Mouse (Mus musculus): Measurements from ENCODE around the gene Ubxn2a. TPM values are rescaled to one million over a fixed set of nuclear protein-coding genes. Genes with fewer than 3 reads are reported as not detected.
"Not testable (repeated sequence)": the region's sequence is repeated elsewhere in the genome, so short reads cannot be mapped to it uniquely, and the experiment has no call there.

Ubxn2a gene
- total and polyA plus RNA-seq, 3 experiments, result 22.6 to 75.5 (median 58.3) TPM

DNA sequence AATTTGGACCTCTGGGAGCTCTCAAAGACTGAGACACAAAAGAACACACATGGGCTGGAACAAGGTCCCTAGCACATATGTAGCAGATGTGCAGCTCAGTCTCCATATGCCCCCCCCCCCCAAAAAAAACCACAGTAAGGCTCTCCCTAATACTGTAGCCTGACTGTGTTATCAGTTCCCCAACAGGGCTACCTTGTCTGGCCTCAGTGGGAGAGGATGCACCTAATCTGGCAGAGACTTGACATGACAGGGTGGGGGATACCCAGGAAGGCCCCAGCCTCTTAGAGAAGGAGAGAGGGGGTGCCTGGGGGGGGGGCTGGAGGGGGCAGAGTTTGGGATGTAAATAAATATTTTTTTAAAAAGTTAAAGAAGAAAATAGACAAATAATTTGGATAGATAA, 18.8 kb downstream of the Ubxn2a start:
- TF ChIP-seq GATA2 (IDR thresholded peaks at IDR 0.05; ENCODE audit: borderline replicate concordance, low read depth, low read length) (no peak), CTCF (IDR thresholded peaks at IDR 0.05; ENCODE audit: low read depth, low read length) (no peak), TAL1 (conservative IDR thresholded peaks at IDR 0.05; ENCODE audit: low read depth, low read length) (no peak), GATA1 (IDR thresholded peaks at IDR 0.05; ENCODE audit: borderline replicate concordance, low read length) (no peak), POLR2AphosphoS5 (IDR thresholded peaks at IDR 0.05; ENCODE audit: insufficient replicate concordance, low read depth, low read length) (no peak)
- Histone ChIP-seq H3K27me3 (ENCODE audit: insufficient read depth, low read length) (no peaks in the 10 kb centered on the region), H3K9me3 (replicated peaks) (no peaks in the 10 kb centered on the region), H3K36me3 (replicated peaks) (peaks cover 86% of the 10 kb centered on the region), H3K4me3 (ENCODE audit: low read depth, low read length) (no peak overlapping the region), H3K4me1 (ENCODE audit: insufficient read depth, low read depth, low read length) (peaks cover 4% of the 10 kb centered on the region; the same call in 1 of the 2 replicates)
- ATAC-seq (ENCODE audit: extremely low read depth, insufficient number of reproducible peaks, low FRiP score, poor library complexity, severe bottlenecking) (no peak), DNase-seq (ENCODE audit: low spot score) (no peak)

DNA sequence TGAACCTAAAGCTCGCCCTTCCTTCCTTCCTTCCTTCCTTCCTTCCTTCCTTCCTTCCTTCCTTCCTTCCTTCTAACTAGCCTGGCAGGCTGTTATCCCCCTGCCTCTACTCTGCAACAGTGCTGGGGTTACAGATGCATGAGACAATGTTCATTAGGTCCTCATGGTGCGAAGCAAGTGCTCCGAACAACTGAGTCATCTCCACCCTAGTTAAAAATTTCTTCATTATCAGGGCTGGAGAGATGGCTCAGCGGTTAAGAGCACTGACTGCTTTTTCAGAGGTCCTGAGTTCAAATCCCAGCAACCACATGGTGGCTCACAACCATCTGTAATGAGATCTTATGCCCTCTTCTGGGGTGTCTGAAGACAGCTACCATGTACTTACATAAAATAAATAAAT, 20.9 kb downstream of the Ubxn2a start:
- H3K9me3 ChIP-seq (replicated peaks); H3K4me3 ChIP-seq (ENCODE audit: low read depth, low read length); DNase-seq (ENCODE audit: low spot score); H3K27me3 ChIP-seq (ENCODE audit: insufficient read depth, low read length); H3K4me1 ChIP-seq (ENCODE audit: insufficient read depth, low read depth, low read length); ATAC-seq (ENCODE audit: extremely low read depth, insufficient number of reproducible peaks, low FRiP score, poor library complexity, severe bottlenecking): not testable (repeated sequence)
- H3K36me3 ChIP-seq (replicated peaks), result peaks cover 87% of the 10 kb centered on the region

- ATAC-seq (ENCODE audit: extremely low read depth, insufficient number of reproducible peaks, low FRiP score, poor library complexity, severe bottlenecking) (no peak), DNase-seq (ENCODE audit: low spot score) (no peak)
- TF ChIP-seq POLR2AphosphoS5 (IDR thresholded peaks at IDR 0.05; ENCODE audit: insufficient replicate concordance, low read depth, low read length), result no peak
- TF ChIP-seq TAL1 (conservative IDR thresholded peaks at IDR 0.05; ENCODE audit: low read depth, low read length), result no peak
- TF ChIP-seq CTCF (IDR thresholded peaks at IDR 0.05; ENCODE audit: low read depth, low read length), result no peak
- TF ChIP-seq GATA2 (IDR thresholded peaks at IDR 0.05; ENCODE audit: borderline replicate concordance, low read depth, low read length), result no peak
- no peak for TF ChIP-seq GATA1 (IDR thresholded peaks at IDR 0.05; ENCODE audit: borderline replicate concordance, low read length)
- no peaks in the 10 kb centered on the region for H3K9me3 ChIP-seq (replicated peaks)
- peaks cover 86% of the 10 kb centered on the region for H3K36me3 ChIP-seq (replicated peaks)
- H3K27me3 ChIP-seq (ENCODE audit: insufficient read depth, low read length), result no peaks in the 10 kb centered on the region
- H3K4me1 ChIP-seq (ENCODE audit: insufficient read depth, low read depth, low read length), result peaks cover 4% of the 10 kb centered on the region; the same call in 1 of the 2 replicates
- H3K4me3 ChIP-seq (ENCODE audit: low read depth, low read length), result no peak overlapping the region
Observed at GRCm38 (mm10) chr12:4885062-4885461, 22.4 kb downstream of the Ubxn2a start.

DNA sequence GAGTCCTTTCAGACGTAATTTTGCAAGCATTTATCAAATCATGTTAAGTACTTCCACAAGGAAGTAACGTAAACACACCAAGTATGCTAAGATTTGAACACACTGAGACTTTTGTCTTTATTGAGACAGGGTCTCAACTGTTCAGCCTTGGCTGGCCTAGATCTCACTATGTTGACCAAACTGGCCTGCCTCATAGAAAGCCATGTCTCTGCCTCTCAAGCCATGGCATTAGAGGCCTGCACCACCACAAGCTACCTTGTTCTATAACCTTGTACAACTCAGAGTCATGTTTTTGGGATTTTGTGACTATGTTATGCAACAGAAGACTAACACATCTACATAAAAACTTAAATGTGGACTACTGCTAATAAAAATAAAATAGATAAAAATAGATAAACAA, 25.4 kb downstream of the Ubxn2a start:
- H3K36me3 ChIP-seq (replicated peaks), result peaks cover 81% of the 10 kb centered on the region
- H3K27me3 ChIP-seq (ENCODE audit: insufficient read depth, low read length), result no peaks in the 10 kb centered on the region
- TF ChIP-seq CTCF (IDR thresholded peaks at IDR 0.05; ENCODE audit: low read depth, low read length), result no peak
- TF ChIP-seq GATA1 (IDR thresholded peaks at IDR 0.05; ENCODE audit: borderline replicate concordance, low read length), result no peak
- TF ChIP-seq GATA2 (IDR thresholded peaks at IDR 0.05; ENCODE audit: borderline replicate concordance, low read depth, low read length), result no peak
- no peak for TF ChIP-seq POLR2AphosphoS5 (IDR thresholded peaks at IDR 0.05; ENCODE audit: insufficient replicate concordance, low read depth, low read length)
- no peak for TF ChIP-seq TAL1 (conservative IDR thresholded peaks at IDR 0.05; ENCODE audit: low read depth, low read length)
- no peaks in the 10 kb centered on the region for H3K9me3 ChIP-seq (replicated peaks)
- DNase-seq (ENCODE audit: low spot score), result no peak
- ATAC-seq (ENCODE audit: extremely low read depth, insufficient number of reproducible peaks, low FRiP score, poor library complexity, severe bottlenecking), result no peak
- H3K4me1 ChIP-seq (ENCODE audit: insufficient read depth, low read depth, low read length), result peaks cover 8% of the 10 kb centered on the region
- no peak overlapping the region for H3K4me3 ChIP-seq (ENCODE audit: low read depth, low read length)

DNA sequence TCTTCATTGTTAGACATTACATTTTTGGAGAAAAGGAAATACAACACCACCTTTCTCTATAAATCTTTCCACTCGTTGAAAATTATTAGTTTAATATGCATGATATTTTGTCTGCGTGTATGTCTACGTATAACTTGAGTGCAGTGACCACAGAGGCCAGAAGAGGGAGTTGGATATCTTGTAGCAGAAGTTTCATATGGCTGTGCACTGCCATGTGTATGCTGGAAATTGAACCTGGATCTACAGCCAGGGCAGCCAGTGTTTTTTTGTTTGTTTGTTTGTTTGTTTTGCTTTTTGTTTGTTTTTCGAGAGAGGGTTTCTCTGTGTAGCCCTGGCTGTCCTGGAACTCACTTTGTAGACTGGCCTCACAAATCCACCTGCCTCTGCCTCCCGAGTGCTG, 28.5 kb downstream of the Ubxn2a start:
- TF ChIP-seq GATA2 (IDR thresholded peaks at IDR 0.05; ENCODE audit: borderline replicate concordance, low read depth, low read length) (no peak), POLR2AphosphoS5 (IDR thresholded peaks at IDR 0.05; ENCODE audit: insufficient replicate concordance, low read depth, low read length) (no peak), GATA1 (IDR thresholded peaks at IDR 0.05; ENCODE audit: borderline replicate concordance, low read length) (no peak), TAL1 (conservative IDR thresholded peaks at IDR 0.05; ENCODE audit: low read depth, low read length) (no peak), CTCF (IDR thresholded peaks at IDR 0.05; ENCODE audit: low read depth, low read length) (no peak)
- DNase-seq (ENCODE audit: low spot score) (no peak), ATAC-seq (ENCODE audit: extremely low read depth, insufficient number of reproducible peaks, low FRiP score, poor library complexity, severe bottlenecking) (no peak)
- H3K27me3 ChIP-seq (ENCODE audit: insufficient read depth, low read length), result no peaks in the 10 kb centered on the region
- no peaks in the 10 kb centered on the region for H3K9me3 ChIP-seq (replicated peaks)
- no peak overlapping the region for H3K4me3 ChIP-seq (ENCODE audit: low read depth, low read length)
- peaks cover 61% of the 10 kb centered on the region for H3K36me3 ChIP-seq (replicated peaks)
- H3K4me1 ChIP-seq (ENCODE audit: insufficient read depth, low read depth, low read length), result peaks cover 32% of the 10 kb centered on the region

GRCm38 (mm10) chr12:4878296-4878783, 29.2 kb downstream of the Ubxn2a start:
- no peak for ATAC-seq (ENCODE audit: extremely low read depth, insufficient number of reproducible peaks, low FRiP score, poor library complexity, severe bottlenecking)
- no peaks in the 10 kb centered on the region for H3K9me3 ChIP-seq (replicated peaks)

DNA sequence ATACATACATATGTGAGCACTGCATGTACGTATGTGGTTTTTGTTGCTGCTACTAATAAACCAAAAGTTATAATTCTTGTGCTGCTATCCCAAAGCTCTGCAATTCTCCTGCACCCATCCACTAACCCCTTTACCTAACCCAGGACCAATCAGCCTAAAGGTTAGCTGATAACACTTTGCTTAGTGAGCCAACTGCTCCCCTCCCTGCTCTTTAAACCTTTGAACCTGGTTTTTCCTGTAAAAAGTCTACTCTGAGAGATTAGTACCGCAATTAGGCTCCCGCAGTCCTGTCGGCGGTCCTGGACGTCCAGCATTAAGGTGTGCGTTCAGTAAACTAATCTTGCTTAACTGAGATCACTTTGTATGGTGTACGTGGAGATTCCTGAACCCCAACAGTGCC, 31.9 kb downstream of the Ubxn2a start:
- TF ChIP-seq POLR2AphosphoS5 (IDR thresholded peaks at IDR 0.05; ENCODE audit: insufficient replicate concordance, low read depth, low read length), result no peak
- no peak overlapping the region for H3K4me3 ChIP-seq (ENCODE audit: low read depth, low read length)
- peaks cover 65% of the 10 kb centered on the region for H3K4me1 ChIP-seq (ENCODE audit: insufficient read depth, low read depth, low read length)
- H3K9me3 ChIP-seq (replicated peaks), result no peaks in the 10 kb centered on the region
- no peaks in the 10 kb centered on the region for H3K27me3 ChIP-seq (ENCODE audit: insufficient read depth, low read length)
- H3K36me3 ChIP-seq (replicated peaks), result peaks cover 48% of the 10 kb centered on the region
- no peak for DNase-seq (ENCODE audit: low spot score)
- no peak for ATAC-seq (ENCODE audit: extremely low read depth, insufficient number of reproducible peaks, low FRiP score, poor library complexity, severe bottlenecking)

More at GRCm38 (mm10) chr12:4878296-4878783, 29.2 kb downstream of the Ubxn2a start:
- no peak for TF ChIP-seq GATA1 (IDR thresholded peaks at IDR 0.05; ENCODE audit: borderline replicate concordance, low read length)
- no peak for TF ChIP-seq GATA2 (IDR thresholded peaks at IDR 0.05; ENCODE audit: borderline replicate concordance, low read depth, low read length)
- Histone ChIP-seq H3K27me3 (ENCODE audit: insufficient read depth, low read length) (no peaks in the 10 kb centered on the region), H3K4me1 (ENCODE audit: insufficient read depth, low read depth, low read length) (peaks cover 39% of the 10 kb centered on the region), H3K4me3 (ENCODE audit: low read depth, low read length) (no peak overlapping the region), H3K36me3 (replicated peaks) (peaks cover 55% of the 10 kb centered on the region)
- DNase-seq (ENCODE audit: low spot score), result no peak

Data from G1E (cell line).